Mouse (Mus musculus) midbrain, embryonic 12.5 days (tissue): Measurements from ENCODE around the gene Gm49333. TPM values are rescaled to one million over a fixed set of nuclear protein-coding genes. Genes with fewer than 3 reads are reported as not detected.
A peak's percentile ranks its signal among the peaks of the same experiment; 100 is the strongest.

Experiments used
- microRNA counts: library from miRNA; unstranded; fragments of <30 nt; microRNA quantifications from one replicate; lab custom pipeline; 2017
- microRNA-seq: library from miRNA; unstranded; fragments of <30 nt; microRNA quantifications from one replicate; pipeline ENCODE4, GENCODE M21; 2017
- polyA plus RNA-seq: library from polyadenylated mRNA; unstranded; fragments of >200 nt; fragmentation: Nextera tagmentation; extraction: Ambion mirVana; gene quantifications from 2 replicates; pipeline ENCODE4 v1.2.1, GENCODE M21; 2016

The Gm49333 gene
- polyA plus RNA-seq, 1 experiment from 2014 or later: not detected

MicroRNAs encoded within 50 kb of the gene (microRNA counts, 519-probe panel; counts per million panel counts)
- 4,484 counts per million, percentile 33 among the panel's probes with 10 or more counts for microRNA mmu-miR-1224 (lab: Ali Mortazavi, UCI)

Small RNA genes within 50 kb of the gene (microRNA-seq; reads per million reads assigned to microRNA genes)
- 20.9 reads per million, percentile 33 among the genes with 10 or more reads in this experiment for gene Mir1224

Other genes starting within 250 kb of the Gm49333 start
- gene Abcc5, start 185.2 kb upstream of the Gm49333 start, polyA plus RNA-seq: 122 and 138 TPM in 2 replicates
- 120 and 136 TPM in 2 replicates for gene Eif2b5, start 112.8 kb upstream of the Gm49333 start, polyA plus RNA-seq
- gene Dvl3, start 94.6 kb upstream of the Gm49333 start, polyA plus RNA-seq: 49.1 and 52.6 TPM in 2 replicates
- 906 and 914 TPM in 2 replicates for gene Ap2m1, start 76.1 kb upstream of the Gm49333 start, polyA plus RNA-seq
- 76.5 and 77.9 TPM in 2 replicates for gene Abcf3, start 63.0 kb upstream of the Gm49333 start, polyA plus RNA-seq
- 6.0 and 7.5 TPM in 2 replicates for gene Vwa5b2, start 22.1 kb upstream of the Gm49333 start, polyA plus RNA-seq
- 19.0 and 22.1 TPM in 2 replicates for gene Eef1akmt4, start within 50 bp of the Gm49333 start, polyA plus RNA-seq
- 42.6 TPM in 2 replicates for gene Alg3, start 125 bp downstream of the Gm49333 start, polyA plus RNA-seq
- gene Camk2n2, start 9.7 kb downstream of the Gm49333 start, polyA plus RNA-seq: 8.8 and 9.8 TPM in 2 replicates
- gene Ece2, start 18.2 kb downstream of the Gm49333 start, polyA plus RNA-seq: 7.8 and 9.7 TPM in 2 replicates
- 432 and 443 TPM in 2 replicates for gene Psmd2, start 40.0 kb downstream of the Gm49333 start, polyA plus RNA-seq
- gene Eif4g1, start 56.7 kb downstream of the Gm49333 start, polyA plus RNA-seq: 191 and 210 TPM in 2 replicates
- gene Fam131a, start 81.6 kb downstream of the Gm49333 start, polyA plus RNA-seq: 17.9 and 18.0 TPM in 2 replicates
- 84.5 and 87.6 TPM in 2 replicates for gene Polr2h, start 106.1 kb downstream of the Gm49333 start, polyA plus RNA-seq
- 30.7 and 32.8 TPM in 2 replicates for gene Clcn2, start 106.1 kb downstream of the Gm49333 start, polyA plus RNA-seq
- gene Chrd, start 121.5 kb downstream of the Gm49333 start, polyA plus RNA-seq: 4.8 and 5.3 TPM in 2 replicates
- gene Thpo, start 122.9 kb downstream of the Gm49333 start, polyA plus RNA-seq: 0.43 and 0.63 TPM in 2 replicates